Mouse (Mus musculus) hindbrain, embryonic 11.5 days (tissue): Measurements from ENCODE around the gene Acot8. TPM values are rescaled to one million over a fixed set of nuclear protein-coding genes. Genes with fewer than 3 reads are reported as not detected.

Source experiments
- ATAC-seq: fragments of 200-750 bp; cut with Nextera tagmentation; 2 replicates; pipeline ENCODE4 v1.8.0; 2017; ENCODE audit warnings: mild to moderate bottlenecking, moderate TSS enrichment, moderate library complexity; ENCODE audit not compliant: low FRiP score
- DNase-seq: peaks from one replicate; pipeline ENCODE4 v3.0.0-alpha.2; 2015; ENCODE audit warnings: low spot score
- H3K27ac ChIP-seq: fragments of 300-500 bp; sonication (generic); 2 replicates; pipeline ENCODE4 v1.5.1; 2014; ENCODE audit warnings: mild to moderate bottlenecking, low read depth, low read length
- H3K27me3 ChIP-seq: fragments of 300-500 bp; sonication (generic); 2 replicates; pipeline ENCODE4 v1.6.1; 2014; ENCODE audit warnings: mild to moderate bottlenecking, low read length, moderate library complexity, mixed read lengths; ENCODE audit not compliant: control insufficient read depth, insufficient read depth
- H3K36me3 ChIP-seq: fragments of 300-500 bp; sonication (generic); 2 replicates; pipeline ENCODE4 v1.6.1; 2014; ENCODE audit warnings: mild to moderate bottlenecking, low read length, moderate library complexity, mixed read lengths; ENCODE audit not compliant: control insufficient read depth, insufficient read depth
- H3K4me1 ChIP-seq: fragments of 300-500 bp; sonication (generic); replicated peaks from 2 replicates; pipeline ENCODE4 v1.6.1; 2014; ENCODE audit warnings: low read length, mixed read lengths; ENCODE audit not compliant: control insufficient read depth, insufficient read depth
- H3K4me2 ChIP-seq: fragments of 300-500 bp; sonication (generic); replicated peaks from 2 replicates; pipeline ENCODE4 v1.6.1; 2014; ENCODE audit warnings: mild to moderate bottlenecking, low read depth, low read length
- H3K4me3 ChIP-seq: fragments of 300-500 bp; sonication (generic); 2 replicates; pipeline ENCODE4 v1.5.1; 2014; ENCODE audit warnings: low read depth, low read length
- H3K9ac ChIP-seq: fragments of 300-500 bp; sonication (generic); 2 replicates; pipeline ENCODE4 v1.6.1; 2014; ENCODE audit warnings: low read depth, low read length
- H3K9me3 ChIP-seq: fragments of 300-500 bp; sonication (generic); 2 replicates; pipeline ENCODE4 v1.6.1; 2016; ENCODE audit warnings: low read length; ENCODE audit not compliant: control insufficient read depth
- WGBS: fragments of 180-500 bp; shearing (Covaris S2); extraction: QIAGEN DNeasy Blood & Tissue Kit; methylation state at CpG from one replicate; pipeline ENCODE4 v1.1.7; 2014; 5-methylcytosine and 5-hydroxymethylcytosine counted together
- polyA plus RNA-seq: library from polyadenylated mRNA; unstranded; fragments of >200 nt; fragmentation: Nextera tagmentation; extraction: Ambion mirVana; gene quantifications from 2 replicates; pipeline ENCODE4 v1.2.1, GENCODE M21; 2014

Acot8 gene
- polyA plus RNA-seq, 1 experiment from 2014 or later, result 11.9 TPM

- ATAC-seq (no peak), DNase-seq (no peak)
Measured at GRCm38 (mm10) chr2:164781876-164782275, 22.8 kb downstream of the Acot8 start.

GRCm38 (mm10) chr2:164779481-164780086 is 25.1 kb downstream of the Acot8 start, which contains the start of gene Tnnc2:
Tnnc2 (minus strand) TSS chr2:164779967.
- Histone ChIP-seq H3K4me2 (no peak within 1 kb of the TSS), H3K36me3 (no peaks in the 10 kb centered on the region), H3K27ac (no peak within 1 kb of the TSS), H3K27me3 (no peaks in the 10 kb centered on the region), H3K4me1 (no peaks in the 10 kb centered on the region), H3K9me3 (no peaks in the 10 kb centered on the region), H3K9ac (no peak within 1 kb of the TSS), H3K4me3 (no peak within 1 kb of the TSS)
- DNase-seq (no peak), ATAC-seq (no peak)
- 73% methylated on average over 8 of the region's 8 CpGs for WGBS

More at GRCm38 (mm10) chr2:164781876-164782275, 22.8 kb downstream of the Acot8 start:
- WGBS, result 72% methylated on average over 4 of the region's 4 CpGs
- no peaks in the 10 kb centered on the region for H3K36me3 ChIP-seq
- H3K9ac ChIP-seq, result no peak overlapping the region
- peaks cover 2% of the 10 kb centered on the region; the same call in 1 of the 2 replicates for H3K4me1 ChIP-seq
- H3K27me3 ChIP-seq, result no peaks in the 10 kb centered on the region
- no peak overlapping the region for H3K4me3 ChIP-seq
- H3K27ac ChIP-seq, result no peak overlapping the region
- no peak overlapping the region for H3K4me2 ChIP-seq
- H3K9me3 ChIP-seq, result no peaks in the 10 kb centered on the region

GRCm38 (mm10) chr2:164778809-164779208 is 25.9 kb downstream of the Acot8 start:
- WGBS, result 87% methylated on average over 7 of the region's 7 CpGs

GRCm38 (mm10) chr2:164778015-164778287 is 26.7 kb downstream of the Acot8 start:
- H3K27me3 ChIP-seq, result no peaks in the 10 kb centered on the region
- WGBS, result 89% methylated on average over 11 of the region's 11 CpGs
- ATAC-seq, result no peak

More at GRCm38 (mm10) chr2:164778809-164779208, 25.9 kb downstream of the Acot8 start:
- Histone ChIP-seq H3K27ac (no peak overlapping the region), H3K36me3 (no peaks in the 10 kb centered on the region), H3K4me3 (no peak overlapping the region), H3K27me3 (no peaks in the 10 kb centered on the region), H3K9ac (no peak overlapping the region), H3K9me3 (no peaks in the 10 kb centered on the region), H3K4me2 (no peak overlapping the region), H3K4me1 (no peaks in the 10 kb centered on the region)
- no peak for DNase-seq
- no peak for ATAC-seq

GRCm38 (mm10) chr2:164777246-164778014 is 27.3 kb downstream of the Acot8 start:
- Histone ChIP-seq H3K9me3 (no peaks in the 10 kb centered on the region), H3K9ac (no peak overlapping the region), H3K27me3 (no peaks in the 10 kb centered on the region), H3K4me1 (no peaks in the 10 kb centered on the region), H3K4me3 (no peak overlapping the region), H3K27ac (no peak overlapping the region), H3K36me3 (no peaks in the 10 kb centered on the region), H3K4me2 (no peak overlapping the region)
- no peak for DNase-seq
- 84% methylated on average over 30 of the region's 30 CpGs for WGBS
- ATAC-seq, result no peak

More at GRCm38 (mm10) chr2:164778015-164778287, 26.7 kb downstream of the Acot8 start:
- H3K27ac ChIP-seq, result no peak overlapping the region
- H3K4me2 ChIP-seq, result no peak overlapping the region
- H3K36me3 ChIP-seq, result no peaks in the 10 kb centered on the region
- DNase-seq, result no peak
- no peaks in the 10 kb centered on the region for H3K4me1 ChIP-seq
- H3K4me3 ChIP-seq, result no peak overlapping the region
- no peaks in the 10 kb centered on the region for H3K9me3 ChIP-seq
- no peak overlapping the region for H3K9ac ChIP-seq

- Histone ChIP-seq H3K27ac (no peak overlapping the region), H3K4me1 (no peaks in the 10 kb centered on the region), H3K27me3 (no peaks in the 10 kb centered on the region), H3K36me3 (0 out of 2 replicates have a peak, but pooled peaks cover 3% of the 10 kb centered on the region), H3K9ac (no peak overlapping the region), H3K4me3 (no peak overlapping the region), H3K4me2 (no peak overlapping the region), H3K9me3 (no peaks in the 10 kb centered on the region)
- 69% methylated on average over 17 of the region's 17 CpGs for WGBS
- no peak for DNase-seq
- no peak for ATAC-seq
Measured at GRCm38 (mm10) chr2:164776801-164777200, 27.9 kb downstream of the Acot8 start.

- 84% methylated on average over 6 of the region's 6 CpGs for WGBS
- H3K27me3 ChIP-seq, result no peaks in the 10 kb centered on the region
- no peaks in the 10 kb centered on the region for H3K9me3 ChIP-seq
- 0 out of 2 replicates have a peak, but pooled peaks cover 3% of the 10 kb centered on the region for H3K36me3 ChIP-seq
- DNase-seq (no peak), ATAC-seq (no peak)
- no peak overlapping the region for H3K4me2 ChIP-seq
- no peak overlapping the region for H3K9ac ChIP-seq
- H3K27ac ChIP-seq, result no peak overlapping the region
- H3K4me3 ChIP-seq, result no peak overlapping the region
- H3K4me1 ChIP-seq, result no peaks in the 10 kb centered on the region; the same call in 1 of the 2 replicates
Measured at GRCm38 (mm10) chr2:164776130-164776529, 28.6 kb downstream of the Acot8 start.

GRCm38 (mm10) chr2:164773989-164774364 is 30.7 kb downstream of the Acot8 start:
- H3K4me1 ChIP-seq, result peaks cover 3% of the 10 kb centered on the region; the same call in 1 of the 2 replicates
- ATAC-seq (no peak), DNase-seq (no peak)
- H3K9me3 ChIP-seq, result no peaks in the 10 kb centered on the region
- no peaks in the 10 kb centered on the region for H3K27me3 ChIP-seq
- H3K36me3 ChIP-seq, result 0 out of 2 replicates have a peak, but pooled peaks cover 3% of the 10 kb centered on the region
- WGBS, result 89% methylated on average over 5 of the region's 5 CpGs
- no peak overlapping the region for H3K4me2 ChIP-seq
- no peak overlapping the region for H3K27ac ChIP-seq
- H3K4me3 ChIP-seq, result no peak overlapping the region
- no peak overlapping the region for H3K9ac ChIP-seq
